Mouse (Mus musculus): ENCODE results near the gene Hsd17b3. TPM values are rescaled to one million over a fixed set of nuclear protein-coding genes. Genes with fewer than 3 reads are reported as not detected.
A peak's percentile ranks its signal among the peaks of the same experiment; 100 is the strongest.

The Hsd17b3 gene
- polyA plus RNA-seq, 1 experiment from 2014 or later, result not detected

DNA sequence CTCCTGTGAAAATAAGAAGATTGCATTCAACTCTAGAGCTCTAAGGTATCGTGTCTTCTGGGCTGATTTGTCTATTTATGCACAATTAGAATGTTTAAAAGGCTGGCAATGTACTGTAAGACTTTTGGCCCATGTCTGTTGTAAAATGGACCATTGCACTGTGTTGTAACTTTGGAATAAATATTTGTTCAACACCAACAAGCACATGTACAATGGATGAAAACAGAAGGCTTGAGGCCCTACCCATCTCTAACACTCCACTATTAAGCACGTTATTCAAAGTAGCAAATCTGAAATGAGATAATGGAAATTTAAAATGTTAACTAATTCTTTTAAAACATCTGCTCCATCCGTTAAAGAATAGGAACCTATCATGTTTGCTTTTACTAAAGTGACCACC is 18.1 kb upstream of the Hsd17b3 start:
- Histone ChIP-seq H3K36me3 (no peaks in the 10 kb centered on the region; the same call in 1 of the 2 replicates), H3K4me2 (no peak overlapping the region), H3K9ac (no peak overlapping the region), H3K4me3 (replicated peaks) (no peak overlapping the region), H3K9me3 (no peaks in the 10 kb centered on the region), H3K27ac (no peak overlapping the region), H3K4me1 (no peaks in the 10 kb centered on the region; the same call in 1 of the 2 replicates), H3K27me3 (replicated peaks) (no peaks in the 10 kb centered on the region)
- WGBS, result 47% methylated on average over 3 of the region's 3 CpGs
- ATAC-seq (ENCODE audit: insufficient read depth, low FRiP score, low read depth), result no peak

DNA sequence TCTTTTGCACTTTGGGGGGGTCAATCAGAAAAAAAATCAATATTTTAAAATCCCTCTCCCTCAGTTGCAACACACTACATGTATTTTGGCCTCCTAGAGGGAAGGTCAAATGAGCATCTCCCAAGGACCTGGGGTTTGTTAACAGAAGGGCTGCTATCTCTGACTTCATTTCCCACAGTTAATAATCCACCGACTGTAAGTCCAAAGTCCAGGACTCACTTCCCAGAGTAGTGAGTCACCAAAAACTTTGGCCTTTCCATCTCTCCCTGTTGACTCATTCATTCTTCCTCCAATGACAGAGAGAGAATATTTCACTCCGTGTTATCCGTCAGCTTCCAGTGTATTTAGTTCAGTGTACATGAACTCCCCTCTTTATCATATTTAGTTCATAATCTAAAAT is 16.7 kb upstream of the Hsd17b3 start:
- Histone ChIP-seq H3K27ac (no peak overlapping the region), H3K4me1 (no peaks in the 10 kb centered on the region; the same call in 1 of the 2 replicates), H3K27me3 (replicated peaks) (no peaks in the 10 kb centered on the region), H3K9ac (no peak overlapping the region), H3K4me2 (no peak overlapping the region), H3K36me3 (no peaks in the 10 kb centered on the region; the same call in 1 of the 2 replicates), H3K9me3 (no peaks in the 10 kb centered on the region), H3K4me3 (replicated peaks) (no peak overlapping the region)
- peak; percentile 81 for ATAC-seq (ENCODE audit: insufficient read depth, low FRiP score, low read depth)
- WGBS, result 58% methylated on average over 3 of the region's 3 CpGs

DNA sequence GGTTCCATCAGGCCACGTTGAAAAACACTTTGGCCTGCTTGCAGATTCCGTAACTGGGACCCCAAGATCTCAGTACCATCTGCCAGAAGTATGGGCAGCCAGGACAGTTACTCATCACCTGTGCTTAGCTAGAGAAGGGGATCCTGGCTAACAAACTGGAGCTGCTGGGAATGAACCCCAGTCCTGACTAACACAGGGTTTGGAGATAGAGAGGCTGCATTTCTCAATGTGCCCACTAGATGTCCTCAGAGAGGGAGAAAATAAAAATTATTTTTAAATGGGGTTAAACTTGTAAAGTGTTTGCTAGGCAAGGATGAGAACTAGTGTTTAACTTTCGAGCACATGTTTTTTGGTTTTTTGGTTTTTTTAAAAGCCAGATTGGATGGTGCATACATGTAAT is 11.2 kb upstream of the Hsd17b3 start:
- H3K36me3 ChIP-seq, result no peaks in the 10 kb centered on the region; the same call in 1 of the 2 replicates
- no peaks in the 10 kb centered on the region for H3K9me3 ChIP-seq
- no peaks in the 10 kb centered on the region for H3K27me3 ChIP-seq (replicated peaks)
- H3K4me2 ChIP-seq, result no peak overlapping the region
- no peak for ATAC-seq (ENCODE audit: insufficient read depth, low FRiP score, low read depth)
- no peak overlapping the region for H3K9ac ChIP-seq
- no peaks in the 10 kb centered on the region for H3K4me1 ChIP-seq
- no peak overlapping the region for H3K4me3 ChIP-seq (replicated peaks)
- 61% methylated on average over 3 of the region's 3 CpGs for WGBS
- H3K27ac ChIP-seq, result no peak overlapping the region

DNA sequence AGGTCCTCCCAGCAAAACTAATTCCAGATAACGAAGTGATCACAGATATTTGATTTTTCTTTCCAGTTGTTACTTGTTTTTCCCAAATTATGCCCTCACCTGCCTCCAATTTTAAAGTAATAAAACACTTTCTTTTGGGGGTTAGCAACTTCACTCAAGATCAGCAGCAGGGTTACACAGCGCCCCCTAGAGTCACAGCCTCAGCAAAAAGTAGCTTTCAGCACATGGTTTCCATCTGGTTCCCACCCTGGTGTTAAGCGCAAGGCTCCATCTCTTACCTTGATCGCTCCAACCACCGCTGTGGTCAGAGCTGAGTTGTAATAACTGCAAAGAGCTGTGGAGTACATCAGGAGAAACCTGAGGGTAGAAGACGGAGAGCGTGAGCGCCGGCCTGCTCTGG is 10.0 kb upstream of the Hsd17b3 start:
- WGBS, result 76% methylated on average over 9 of the region's 9 CpGs
- Histone ChIP-seq H3K4me3 (replicated peaks) (no peak overlapping the region), H3K9me3 (no peaks in the 10 kb centered on the region), H3K36me3 (no peaks in the 10 kb centered on the region; the same call in 1 of the 2 replicates), H3K27ac (no peak overlapping the region), H3K4me2 (no peak overlapping the region), H3K27me3 (replicated peaks) (no peaks in the 10 kb centered on the region), H3K9ac (no peak overlapping the region), H3K4me1 (no peaks in the 10 kb centered on the region)
- no peak for ATAC-seq (ENCODE audit: insufficient read depth, low FRiP score, low read depth)

DNA sequence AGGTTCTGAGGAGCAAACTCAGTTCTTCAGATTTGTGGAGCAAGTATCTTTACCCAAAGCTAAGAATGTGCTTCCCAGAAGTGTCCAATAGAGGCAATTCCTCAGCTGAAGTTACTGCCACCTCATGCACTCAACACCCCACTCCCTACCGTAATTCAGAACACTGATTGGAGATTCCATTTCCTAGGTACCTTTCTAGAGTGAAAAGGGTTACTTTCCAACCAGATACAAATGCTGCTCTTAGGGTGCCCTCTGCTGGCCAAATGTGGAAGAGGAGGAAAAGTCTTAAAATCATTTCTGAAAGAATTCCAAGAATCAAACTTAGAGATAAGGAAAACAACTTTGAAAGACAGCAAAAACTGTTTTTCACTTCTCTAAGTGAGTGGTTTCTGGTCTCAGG is 4.3 kb upstream of the Hsd17b3 start:
- WGBS, result 6% methylated on average over 1 of the region's 1 CpGs
- no peak for ATAC-seq (ENCODE audit: insufficient read depth, low FRiP score, low read depth)
- H3K36me3 ChIP-seq, result no peaks in the 10 kb centered on the region
- no peak overlapping the region for H3K4me3 ChIP-seq (replicated peaks)
- H3K4me1 ChIP-seq, result no peaks in the 10 kb centered on the region
- H3K27me3 ChIP-seq (replicated peaks), result no peaks in the 10 kb centered on the region
- H3K27ac ChIP-seq, result no peak overlapping the region
- no peak overlapping the region for H3K9ac ChIP-seq
- no peaks in the 10 kb centered on the region for H3K9me3 ChIP-seq
- H3K4me2 ChIP-seq, result no peak overlapping the region

DNA sequence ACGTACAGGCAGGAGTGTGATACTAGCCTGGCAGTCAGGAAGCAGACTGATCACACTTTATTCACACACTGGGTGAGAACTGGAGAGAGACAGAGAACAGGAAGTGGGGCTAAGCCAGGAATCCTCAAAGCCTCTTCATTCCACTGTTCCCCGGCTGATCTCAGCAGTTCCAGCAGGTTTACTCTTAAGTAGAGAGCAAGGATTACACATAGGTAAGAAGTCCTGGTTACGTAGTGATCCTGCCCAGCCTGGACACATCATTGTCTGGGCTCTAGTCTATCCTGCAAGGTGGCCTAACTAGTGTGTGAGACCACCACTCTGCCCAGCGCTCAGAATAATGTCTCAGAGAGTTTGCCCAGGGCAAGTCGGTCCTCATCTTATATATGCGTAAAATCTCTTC is 3.7 kb upstream of the Hsd17b3 start:
- Histone ChIP-seq H3K27me3 (replicated peaks) (no peaks in the 10 kb centered on the region), H3K9ac (no peak overlapping the region), H3K36me3 (no peaks in the 10 kb centered on the region), H3K4me2 (no peak overlapping the region), H3K4me1 (no peaks in the 10 kb centered on the region), H3K27ac (no peak overlapping the region), H3K4me3 (replicated peaks) (no peak overlapping the region), H3K9me3 (no peaks in the 10 kb centered on the region)
- 66% methylated on average over 6 of the region's 6 CpGs for WGBS
- ATAC-seq (ENCODE audit: insufficient read depth, low FRiP score, low read depth), result no peak

DNA sequence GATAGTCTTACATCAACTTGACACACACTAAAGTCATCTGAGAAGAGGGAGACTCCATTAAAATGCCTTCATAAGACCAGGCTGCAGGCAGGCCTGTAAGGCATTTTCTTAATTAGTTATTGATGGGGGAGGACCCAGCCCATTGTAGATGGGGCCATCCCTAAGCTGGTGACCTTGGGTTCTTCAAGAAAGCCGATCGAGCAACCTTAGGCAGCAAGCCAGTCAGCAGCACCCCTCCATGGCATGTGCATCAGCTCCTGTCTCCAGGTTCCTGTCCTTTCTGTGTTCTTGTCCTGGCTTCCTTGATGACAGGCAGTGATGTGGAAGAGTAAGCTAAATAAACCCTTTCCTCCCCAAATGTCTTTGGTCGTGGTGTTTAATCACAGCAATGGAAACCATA is 3.1 kb upstream of the Hsd17b3 start:
- H3K4me3 ChIP-seq (replicated peaks), result no peak overlapping the region
- ATAC-seq (ENCODE audit: insufficient read depth, low FRiP score, low read depth), result no peak
- no peak overlapping the region for H3K4me2 ChIP-seq
- WGBS, result 61% methylated on average over 3 of the region's 3 CpGs
- no peak overlapping the region for H3K27ac ChIP-seq
- no peaks in the 10 kb centered on the region for H3K36me3 ChIP-seq
- no peaks in the 10 kb centered on the region for H3K9me3 ChIP-seq
- no peaks in the 10 kb centered on the region for H3K4me1 ChIP-seq
- H3K27me3 ChIP-seq (replicated peaks), result no peaks in the 10 kb centered on the region
- no peak overlapping the region for H3K9ac ChIP-seq

DNA sequence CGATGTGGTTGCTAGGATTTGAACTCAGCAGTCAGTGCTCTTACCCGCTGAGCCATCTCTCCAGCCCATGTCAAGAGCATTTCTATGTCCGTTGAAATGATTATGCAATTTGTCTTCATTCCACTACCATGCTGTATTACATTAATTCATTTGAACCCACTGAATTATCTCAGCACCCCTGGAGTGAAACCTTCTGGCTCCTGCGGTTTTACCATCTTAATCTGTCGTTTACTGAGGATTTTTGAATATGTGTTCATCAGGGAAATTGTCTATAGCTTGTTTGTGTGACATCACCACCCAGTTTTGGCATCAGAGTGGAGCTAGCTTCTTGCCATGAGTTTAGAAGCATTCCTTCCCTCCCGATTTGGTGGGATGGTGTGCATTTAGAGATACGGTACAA is 2.0 kb upstream of the Hsd17b3 start:
- no peak overlapping the region for H3K4me2 ChIP-seq
- 68% methylated on average over 7 of the region's 7 CpGs for WGBS
- no peak overlapping the region for H3K4me3 ChIP-seq (replicated peaks)
- H3K9ac ChIP-seq, result no peak overlapping the region
- no peaks in the 10 kb centered on the region for H3K27me3 ChIP-seq (replicated peaks)
- no peak for ATAC-seq (ENCODE audit: insufficient read depth, low FRiP score, low read depth)
- no peaks in the 10 kb centered on the region for H3K36me3 ChIP-seq
- no peak overlapping the region for H3K27ac ChIP-seq
- H3K9me3 ChIP-seq, result no peaks in the 10 kb centered on the region
- no peaks in the 10 kb centered on the region for H3K4me1 ChIP-seq

DNA sequence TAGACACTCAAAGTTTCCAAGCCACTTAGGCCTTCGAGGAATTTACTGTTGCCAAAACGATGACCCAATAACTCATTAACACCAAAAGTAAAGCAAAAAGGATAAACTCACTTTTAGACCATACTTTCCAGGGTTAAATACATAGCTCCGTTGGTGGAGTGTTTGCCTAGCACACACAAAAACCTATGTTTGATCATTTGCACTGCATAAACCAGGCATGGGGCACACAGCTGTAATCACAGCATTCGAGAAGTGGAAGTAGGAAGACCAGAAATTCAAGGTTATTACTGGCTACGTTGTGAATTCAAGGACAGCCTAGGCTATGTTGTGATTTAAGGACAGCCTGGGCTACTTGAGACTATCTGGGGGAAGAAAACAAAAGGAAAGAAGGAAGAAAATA is 1.2 kb upstream of the Hsd17b3 start:
- WGBS, result 59% methylated on average over 5 of the region's 5 CpGs
- no peaks in the 10 kb centered on the region for H3K9me3 ChIP-seq
- ATAC-seq (ENCODE audit: insufficient read depth, low FRiP score, low read depth), result no peak

DNA sequence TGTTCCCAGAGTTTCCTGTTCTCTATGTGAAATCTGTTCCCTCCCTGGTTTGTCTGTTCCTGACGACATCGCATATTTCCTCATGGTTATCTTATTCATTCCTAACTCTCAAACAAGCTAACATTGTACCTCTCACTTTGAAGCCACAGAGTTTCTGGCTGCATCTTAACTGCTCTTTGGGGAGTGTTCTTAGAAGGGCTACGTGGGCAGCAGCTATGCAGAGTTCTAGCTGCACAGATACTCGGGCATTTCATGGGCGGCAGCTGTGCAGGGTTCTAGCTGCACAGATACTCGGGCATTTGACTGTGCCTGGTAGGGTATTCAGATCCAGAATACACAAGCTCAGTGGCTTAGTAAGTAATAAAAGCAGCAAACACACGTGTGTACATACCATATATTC is 973 bp downstream of the Hsd17b3 start:
- Histone ChIP-seq H3K4me2 (no peak overlapping the region), H3K27me3 (replicated peaks) (no peaks in the 10 kb centered on the region), H3K4me1 (no peaks in the 10 kb centered on the region), H3K9me3 (no peaks in the 10 kb centered on the region), H3K4me3 (replicated peaks) (no peak overlapping the region), H3K36me3 (no peaks in the 10 kb centered on the region), H3K27ac (no peak overlapping the region), H3K9ac (no peak overlapping the region)
- 75% methylated on average over 7 of the region's 7 CpGs for WGBS
- no peak for ATAC-seq (ENCODE audit: insufficient read depth, low FRiP score, low read depth)

More for the DNA sequence above, 1.2 kb upstream of the Hsd17b3 start:
- Histone ChIP-seq H3K36me3 (no peaks in the 10 kb centered on the region), H3K4me2 (no peak overlapping the region), H3K27me3 (replicated peaks) (no peaks in the 10 kb centered on the region), H3K9ac (no peak overlapping the region), H3K4me1 (no peaks in the 10 kb centered on the region), H3K4me3 (replicated peaks) (no peak overlapping the region), H3K27ac (no peak overlapping the region)

DNA sequence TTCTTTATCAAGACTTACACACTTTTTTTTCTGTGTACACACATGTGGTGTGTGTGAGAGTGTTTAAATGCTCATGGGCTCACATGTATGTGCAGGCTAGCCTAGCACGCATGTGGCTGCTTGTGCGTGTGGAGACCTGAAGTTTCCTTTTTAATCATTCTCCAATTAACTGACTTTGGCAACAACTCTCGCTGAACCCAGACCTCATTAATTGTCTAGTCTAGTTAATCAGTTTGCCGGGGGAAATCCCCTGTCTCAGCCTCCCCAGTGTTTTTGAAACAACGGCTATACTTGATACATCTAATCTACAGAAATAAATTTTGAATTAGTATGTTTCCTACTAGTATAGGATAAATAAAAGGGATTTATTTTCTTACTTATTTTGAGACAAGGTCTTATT is 3.0 kb downstream of the Hsd17b3 start:
- WGBS, result 84% methylated on average over 5 of the region's 5 CpGs
- no peaks in the 10 kb centered on the region for H3K27me3 ChIP-seq (replicated peaks)
- H3K9me3 ChIP-seq, result no peaks in the 10 kb centered on the region
- H3K9ac ChIP-seq, result no peak overlapping the region
- peaks cover 5% of the 10 kb centered on the region; the same call in 1 of the 2 replicates for H3K4me1 ChIP-seq
- H3K4me3 ChIP-seq (replicated peaks), result no peak overlapping the region
- H3K4me2 ChIP-seq, result no peak overlapping the region
- H3K36me3 ChIP-seq, result no peaks in the 10 kb centered on the region
- H3K27ac ChIP-seq, result no peak overlapping the region
- no peak for ATAC-seq (ENCODE audit: insufficient read depth, low FRiP score, low read depth)

DNA sequence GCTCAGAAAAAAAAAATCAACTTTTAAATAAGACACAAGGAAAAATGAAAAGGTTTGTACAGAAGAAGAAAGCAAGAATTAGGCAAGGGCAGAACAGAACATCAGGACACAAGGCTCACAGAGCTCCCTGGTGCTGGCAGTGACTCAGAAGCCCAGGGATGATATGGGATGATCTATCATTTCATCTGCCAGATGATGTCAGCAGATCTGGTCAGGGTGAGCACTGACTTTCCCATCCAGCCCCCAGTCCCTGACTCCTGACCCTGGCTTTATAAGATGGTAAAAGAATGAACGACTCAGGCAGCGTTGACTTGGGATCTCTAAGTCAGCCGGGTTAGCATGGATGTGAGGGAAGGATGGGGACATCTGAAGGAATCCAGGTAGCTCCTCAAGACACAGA is 5.7 kb downstream of the Hsd17b3 start:
- Histone ChIP-seq H3K27ac (no peak overlapping the region), H3K4me3 (replicated peaks) (no peak overlapping the region), H3K9me3 (no peaks in the 10 kb centered on the region), H3K4me1 (peaks cover 5% of the 10 kb centered on the region; the same call in 1 of the 2 replicates), H3K4me2 (no peak overlapping the region), H3K27me3 (replicated peaks) (no peaks in the 10 kb centered on the region), H3K36me3 (no peaks in the 10 kb centered on the region), H3K9ac (no peak overlapping the region)
- WGBS, result 78% methylated on average over 3 of the region's 3 CpGs
- ATAC-seq (ENCODE audit: insufficient read depth, low FRiP score, low read depth), result no peak

Measured in stomach, embryonic 15.5 days (tissue).